Mouse (Mus musculus): ENCODE results near the gene Syt7.

GRCm38 (mm10) chr19:10388615-10389313, at the start of gene Syt7:
- TF ChIP-seq POLR2A (IDR thresholded peaks at IDR 0.05; ENCODE audit: borderline replicate concordance, control insufficient read depth, low read depth, low read length) (no peak), CTCF (IDR thresholded peaks at IDR 0.05; ENCODE audit: control insufficient read depth, insufficient read depth, low read length) (peak; percentile 23; the same call in 1 of the 2 replicates)

Data from bone marrow, adult 2 months (tissue).